Mouse (Mus musculus): ENCODE data around the gene Plk4.

DNA sequence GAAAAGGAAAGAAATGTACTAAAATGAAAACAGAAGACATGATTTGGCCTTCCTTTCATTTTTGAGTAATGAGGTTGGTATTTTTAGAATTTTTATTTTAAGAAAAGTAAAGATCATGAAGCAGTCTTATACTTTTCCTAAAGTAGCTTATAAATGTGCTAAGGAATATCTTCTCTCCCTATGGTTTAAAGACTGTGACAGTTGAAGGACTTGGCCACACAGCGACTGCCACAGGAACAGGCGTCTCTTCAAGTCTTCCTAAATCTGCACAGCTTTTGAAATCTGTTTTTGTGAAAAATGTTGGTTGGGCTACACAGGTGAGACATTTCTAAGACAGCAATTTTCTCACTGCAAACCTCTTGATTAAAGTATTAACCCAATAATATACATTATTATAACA, 13.5 kb downstream of the Plk4 start:
- no peak for TF ChIP-seq USF1 (IDR thresholded peaks at IDR 0.05; ENCODE audit: low read depth)
- no peak for TF ChIP-seq TCF12 (IDR thresholded peaks at IDR 0.05; ENCODE audit: insufficient read depth, poor library complexity, severe bottlenecking)
- TF ChIP-seq POLR2A (IDR thresholded peaks at IDR 0.05; ENCODE audit: insufficient read length, low read depth): no peak
- TF ChIP-seq CEBPB (IDR thresholded peaks at IDR 0.05; ENCODE audit: insufficient read depth, poor library complexity, severe bottlenecking): no peak
- no peak for TF ChIP-seq POLR2AphosphoS2 (IDR thresholded peaks at IDR 0.05; ENCODE audit: insufficient read length, low read depth)
